Mouse (Mus musculus): ENCODE data around the gene Catsperg2.

GRCm38 (mm10) chr7:29768980-29769379 lies 42.1 kb upstream of the Catsperg2 start:
- TF ChIP-seq CTCF (IDR thresholded peaks at IDR 0.05; ENCODE audit: low read depth) = no peak
- TF ChIP-seq EP300 (optimal IDR thresholded peaks at IDR 0.05) = no peak
